Mouse (Mus musculus) midbrain, embryonic 10.5 days (tissue): ENCODE measurements around the gene Socs7. TPM values are rescaled to one million over a fixed set of nuclear protein-coding genes. Genes with fewer than 3 reads are reported as not detected.

ENCODE experiments used
- DNase-seq: peaks from one replicate; pipeline ENCODE4 v3.0.0-alpha.2; 2017; ENCODE audit warnings: low spot score
- H3K27ac ChIP-seq: fragments of 300-500 bp; sonication (generic); replicated peaks from 2 replicates; pipeline ENCODE4 v1.5.1; 2016; ENCODE audit warnings: mild to moderate bottlenecking
- H3K27me3 ChIP-seq: fragments of 300-500 bp; sonication (generic); 2 replicates; pipeline ENCODE4 v1.6.1; 2016; ENCODE audit warnings: low read depth, mild to moderate bottlenecking; ENCODE audit not compliant: poor library complexity, severe bottlenecking
- H3K36me3 ChIP-seq: fragments of 300-500 bp; sonication (generic); 2 replicates; pipeline ENCODE4 v1.6.1; 2016; ENCODE audit warnings: mild to moderate bottlenecking, moderate library complexity
- H3K4me1 ChIP-seq: fragments of 300-500 bp; sonication (generic); 2 replicates; pipeline ENCODE4 v1.6.1; 2016
- H3K4me3 ChIP-seq: fragments of 300-500 bp; sonication (generic); 2 replicates; pipeline ENCODE4 v1.5.1; 2016; ENCODE audit warnings: mild to moderate bottlenecking, moderate library complexity
- H3K9me3 ChIP-seq: fragments of 300-500 bp; sonication (generic); replicated peaks from 2 replicates; pipeline ENCODE4 v1.6.1; 2016; ENCODE audit warnings: mild to moderate bottlenecking
- WGBS: fragments of 180-500 bp; shearing (Covaris S2); methylation state at CpG from one replicate; pipeline ENCODE4 v1.1.7; 2016; 5-methylcytosine and 5-hydroxymethylcytosine counted together
- polyA plus RNA-seq: library from polyadenylated mRNA; unstranded; fragments of >200 nt; fragmentation: Nextera tagmentation; extraction: Ambion mirVana; gene quantifications from 2 replicates; pipeline ENCODE4 v1.2.1, GENCODE M21; 2016

Socs7 gene
- polyA plus RNA-seq, 1 experiment from 2014 or later: 3.6 TPM

DNA sequence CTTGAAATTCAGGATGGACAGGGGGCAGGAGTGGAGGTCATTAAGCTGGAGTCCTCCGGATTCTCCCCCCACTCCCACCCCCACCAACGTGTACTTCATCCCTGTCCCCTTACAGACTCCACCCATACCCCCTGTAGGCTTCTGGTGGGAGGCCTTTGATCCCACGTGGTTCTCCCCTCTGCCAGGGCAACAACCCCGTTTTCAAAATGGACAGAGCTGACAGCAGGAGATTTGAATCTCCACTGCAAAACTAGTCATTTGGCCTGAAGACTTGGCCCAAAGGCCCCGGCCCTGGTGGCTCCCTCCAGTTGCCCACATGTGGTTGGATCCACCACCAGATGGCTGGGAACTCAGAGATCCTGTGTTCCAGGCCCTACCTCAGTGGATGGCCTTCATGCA lies 54.3 kb downstream of the Socs7 start:
- peaks cover 39% of the 10 kb centered on the region for H3K4me1 ChIP-seq
- H3K27ac ChIP-seq: no peak overlapping the region
- H3K36me3 ChIP-seq: no peaks in the 10 kb centered on the region
- no peaks in the 10 kb centered on the region for H3K9me3 ChIP-seq
- peak overlapping the region; percentile 60; the same call in 1 of the 2 replicates for H3K4me3 ChIP-seq
- H3K27me3 ChIP-seq: peaks cover 53% of the 10 kb centered on the region
- WGBS: 10% methylated on average over 5 of the region's 5 CpGs
- no peak for DNase-seq

DNA sequence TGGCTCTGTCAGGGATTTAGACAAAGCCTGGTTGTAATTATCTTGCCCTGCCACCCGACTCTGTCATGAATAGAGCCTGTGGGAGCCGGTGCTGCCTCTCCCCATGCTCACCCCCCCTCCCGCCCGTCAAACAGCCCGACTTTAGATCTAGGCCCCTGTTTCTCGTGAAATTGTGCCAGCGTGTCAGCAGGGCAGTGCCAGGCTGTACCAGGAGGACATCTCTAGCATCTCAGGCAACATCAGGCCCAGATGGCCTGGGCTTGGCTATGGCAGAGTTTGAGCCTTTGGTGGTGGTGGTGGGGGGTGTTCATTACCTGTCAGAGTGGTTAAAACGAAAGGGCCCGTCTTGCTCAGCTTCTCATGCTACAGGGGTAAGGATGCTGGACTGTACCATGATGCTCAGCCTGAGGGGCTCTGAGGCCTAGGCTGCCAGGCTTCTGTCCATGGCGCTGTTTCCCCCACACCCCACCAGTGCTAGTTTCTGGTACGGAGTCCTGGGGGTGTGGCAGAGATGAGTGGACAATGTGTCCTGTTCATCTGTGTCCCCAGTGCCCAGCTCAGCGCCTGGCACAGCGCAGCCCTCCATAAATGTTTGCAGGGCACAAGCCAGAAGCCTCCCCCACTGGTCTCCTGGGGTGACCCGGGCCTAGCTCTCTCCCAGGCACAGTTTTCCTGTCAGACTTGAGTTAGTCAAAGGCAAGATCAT lies 56.6 kb downstream of the Socs7 start:
- H3K4me1 ChIP-seq: peaks cover 48% of the 10 kb centered on the region
- WGBS: 68% methylated on average over 14 of the region's 14 CpGs
- no peaks in the 10 kb centered on the region for H3K36me3 ChIP-seq
- no peak overlapping the region for H3K4me3 ChIP-seq
- H3K27me3 ChIP-seq: peaks cover 36% of the 10 kb centered on the region
- no peak for DNase-seq
- no peaks in the 10 kb centered on the region for H3K9me3 ChIP-seq
- no peak overlapping the region for H3K27ac ChIP-seq

DNA sequence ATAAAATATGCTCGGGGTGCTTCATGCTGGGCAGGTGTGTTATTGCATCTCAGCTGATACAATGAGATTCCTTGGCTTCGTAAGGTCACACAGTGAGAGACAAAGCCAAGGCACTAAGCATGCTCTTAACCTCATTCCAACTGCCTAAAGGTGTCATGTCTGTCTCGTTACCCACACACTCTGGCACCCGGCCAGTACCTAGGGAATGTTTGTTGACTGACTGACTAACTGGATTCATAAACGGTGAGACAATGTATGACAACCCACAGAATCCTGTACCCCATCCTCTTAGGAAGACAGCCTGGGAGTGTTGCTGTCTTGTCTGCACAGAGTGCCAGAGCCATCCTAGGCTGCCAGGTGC lies 57.2 kb downstream of the Socs7 start:
- H3K36me3 ChIP-seq: no peaks in the 10 kb centered on the region
- peaks cover 32% of the 10 kb centered on the region for H3K27me3 ChIP-seq
- no peaks in the 10 kb centered on the region for H3K9me3 ChIP-seq
- 87% methylated on average over 5 of the region's 5 CpGs for WGBS
- no peak overlapping the region for H3K27ac ChIP-seq
- DNase-seq: no peak
- no peak overlapping the region for H3K4me3 ChIP-seq
- peaks cover 54% of the 10 kb centered on the region for H3K4me1 ChIP-seq

DNA sequence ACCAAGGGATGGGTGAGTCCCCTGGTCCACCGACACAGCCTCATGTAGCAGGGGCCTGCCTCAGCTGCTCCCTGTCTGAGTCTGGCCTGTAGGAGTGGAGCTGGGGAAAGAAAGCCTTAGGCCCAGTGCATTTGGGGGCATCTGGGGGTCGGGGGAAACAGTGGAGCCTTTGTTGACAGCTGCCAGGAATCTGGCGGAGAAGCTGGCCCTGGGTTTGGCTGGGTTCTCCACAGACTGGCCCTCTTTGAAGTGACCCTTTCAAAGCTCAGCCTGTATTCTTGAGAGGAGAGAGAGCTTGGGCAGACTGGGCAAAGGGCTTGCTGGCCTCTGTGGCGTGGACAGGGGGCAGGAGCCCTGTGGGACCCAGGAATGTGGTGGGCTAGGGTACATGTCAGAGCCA lies 60.2 kb downstream of the Socs7 start:
- Histone ChIP-seq H3K36me3 (no peaks in the 10 kb centered on the region), H3K4me3 (no peak overlapping the region), H3K9me3 (no peaks in the 10 kb centered on the region), H3K27ac (peak overlapping the region; percentile 72), H3K4me1 (peaks cover 41% of the 10 kb centered on the region), H3K27me3 (peaks cover 15% of the 10 kb centered on the region)
- WGBS: 56% methylated on average over 4 of the region's 4 CpGs
- DNase-seq: no peak

DNA sequence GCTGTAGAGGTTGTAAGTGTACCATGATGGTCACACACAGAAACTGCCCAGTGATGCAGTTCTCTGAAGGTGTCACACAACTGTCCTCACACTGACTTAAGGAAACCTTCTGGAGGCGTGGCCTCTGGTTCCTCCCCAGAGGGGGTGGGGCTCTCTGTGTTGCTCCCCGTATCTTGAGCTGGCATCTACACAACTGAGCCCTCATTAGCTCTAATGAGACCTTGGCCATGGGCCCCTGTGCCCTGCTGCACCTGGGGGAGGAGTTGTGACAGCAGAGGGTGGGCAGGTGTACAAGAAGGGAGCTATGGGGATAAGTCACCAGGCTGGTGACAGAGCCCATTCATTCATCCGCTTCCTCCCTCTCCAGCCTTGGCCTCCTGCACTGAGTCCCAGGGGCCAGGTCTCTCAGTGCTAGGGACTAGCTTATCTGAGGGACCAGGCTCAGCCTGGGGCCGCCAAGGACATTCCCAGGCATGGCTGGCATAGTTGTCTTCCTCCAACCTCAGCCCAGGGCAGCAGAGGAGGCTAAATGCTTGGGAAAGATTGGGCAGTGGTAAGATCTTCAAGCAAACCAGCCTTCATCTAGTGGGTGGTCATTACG lies 61.8 kb downstream of the Socs7 start:
- Histone ChIP-seq H3K4me3 (no peak overlapping the region), H3K27me3 (peaks cover 17% of the 10 kb centered on the region), H3K27ac (peak overlapping the region; percentile 34; the same call in 1 of the 2 replicates), H3K4me1 (peaks cover 49% of the 10 kb centered on the region), H3K36me3 (no peaks in the 10 kb centered on the region), H3K9me3 (no peaks in the 10 kb centered on the region)
- 59% methylated on average over 5 of the region's 5 CpGs for WGBS
- no peak for DNase-seq

DNA sequence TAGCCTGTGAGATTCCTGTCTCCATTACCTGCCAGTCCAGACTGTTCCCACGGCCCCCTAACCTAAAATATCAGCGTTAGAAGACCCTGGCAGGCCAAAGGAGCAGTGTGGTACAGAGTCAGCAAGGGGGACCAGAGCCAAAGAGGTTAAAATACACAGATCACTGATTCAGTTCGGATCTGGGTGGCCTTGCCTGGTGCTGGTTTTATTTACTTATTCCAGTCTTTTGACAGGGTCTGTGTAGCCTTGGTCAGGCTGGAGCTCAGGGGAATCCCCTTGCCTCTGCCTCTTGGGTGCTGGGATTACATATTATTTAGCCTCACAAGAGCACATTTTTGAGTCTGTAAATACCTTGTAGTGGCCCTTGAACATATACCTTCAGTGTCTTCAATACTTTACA lies 62.5 kb downstream of the Socs7 start:
- peaks cover 24% of the 10 kb centered on the region for H3K27me3 ChIP-seq
- peaks cover 49% of the 10 kb centered on the region for H3K4me1 ChIP-seq
- no peaks in the 10 kb centered on the region for H3K9me3 ChIP-seq
- WGBS: 67% methylated on average over 3 of the region's 3 CpGs
- H3K36me3 ChIP-seq: no peaks in the 10 kb centered on the region
- DNase-seq: no peak
- no peak overlapping the region for H3K4me3 ChIP-seq
- H3K27ac ChIP-seq: no peak overlapping the region

DNA sequence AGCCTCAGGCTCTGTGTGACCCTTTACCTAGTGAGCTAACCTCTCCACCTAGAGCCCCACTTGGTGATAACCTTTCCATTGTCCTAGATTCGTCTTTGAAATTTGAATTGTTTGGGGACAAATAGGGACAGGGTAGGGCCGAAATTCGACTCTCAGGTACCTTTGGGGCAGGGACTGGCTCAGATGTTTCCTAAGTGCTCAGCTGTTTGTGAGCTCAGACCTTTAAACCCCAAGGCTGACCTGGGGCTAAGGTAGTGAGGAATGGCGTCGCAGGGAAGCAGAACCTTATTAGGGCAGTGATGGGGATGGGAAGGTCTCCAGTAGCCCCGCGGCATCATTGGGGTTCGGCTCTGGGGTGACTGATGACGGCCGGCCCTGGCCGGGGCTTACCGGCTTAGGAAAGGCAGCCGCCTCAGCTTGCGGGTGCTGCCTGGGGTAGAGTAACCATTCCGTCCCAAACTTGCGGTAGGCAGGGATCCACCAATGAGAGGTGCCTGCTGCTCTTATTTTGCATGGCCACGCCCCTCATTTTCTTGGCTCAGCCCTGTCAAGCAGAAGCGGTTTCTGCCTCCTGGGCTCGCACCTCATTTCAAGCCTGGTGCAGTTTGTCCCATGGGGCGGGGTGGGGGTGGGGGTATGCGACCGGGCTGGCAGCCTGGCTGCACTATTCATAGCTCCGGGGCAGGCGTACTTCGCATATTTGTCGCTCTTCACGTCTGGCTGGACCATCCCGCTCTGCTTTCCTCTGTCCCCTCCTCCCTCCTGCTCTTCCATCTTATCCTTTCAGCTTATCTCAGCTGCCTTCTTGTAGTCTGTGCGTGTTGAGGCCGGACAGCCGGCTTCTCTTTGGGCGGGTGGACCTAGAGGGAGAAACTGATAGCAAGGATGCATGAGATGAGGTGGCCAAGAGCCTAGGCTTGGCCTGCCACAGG lies 65.7 kb downstream of the Socs7 start:
- H3K27me3 ChIP-seq: peaks cover 29% of the 10 kb centered on the region
- H3K4me1 ChIP-seq: peaks cover 37% of the 10 kb centered on the region
- H3K27ac ChIP-seq: peak overlapping the region; percentile 65
- peak; percentile 83 for DNase-seq
- peak overlapping the region; percentile 55 for H3K4me3 ChIP-seq
- WGBS: under 1% methylated on average over 32 of the region's 32 CpGs
- no peaks in the 10 kb centered on the region for H3K36me3 ChIP-seq
- no peaks in the 10 kb centered on the region for H3K9me3 ChIP-seq

DNA sequence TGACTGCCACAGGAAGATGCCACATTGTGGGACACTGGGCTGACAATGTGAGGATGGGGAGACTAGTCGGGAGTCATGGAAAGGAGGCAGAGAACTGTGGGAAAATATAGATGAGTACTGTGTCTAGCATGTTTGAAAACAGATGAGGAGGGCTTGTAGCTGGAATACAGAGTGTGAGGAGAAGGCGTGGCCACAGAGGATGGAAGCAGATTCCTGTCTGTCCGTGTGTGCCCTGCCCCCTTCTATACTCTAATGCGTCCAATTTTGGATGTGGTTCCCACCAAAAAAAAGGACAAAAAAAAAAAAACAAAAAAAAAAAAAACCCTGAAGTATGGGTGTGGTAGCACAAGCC lies 66.4 kb downstream of the Socs7 start:
- DNase-seq: no peak
- Histone ChIP-seq H3K9me3 (no peaks in the 10 kb centered on the region), H3K4me1 (peaks cover 31% of the 10 kb centered on the region), H3K27me3 (peaks cover 29% of the 10 kb centered on the region), H3K36me3 (no peaks in the 10 kb centered on the region), H3K27ac (peak overlapping the region; percentile 65), H3K4me3 (peak overlapping the region; percentile 55)
- WGBS: 56% methylated on average over 4 of the region's 4 CpGs

DNA sequence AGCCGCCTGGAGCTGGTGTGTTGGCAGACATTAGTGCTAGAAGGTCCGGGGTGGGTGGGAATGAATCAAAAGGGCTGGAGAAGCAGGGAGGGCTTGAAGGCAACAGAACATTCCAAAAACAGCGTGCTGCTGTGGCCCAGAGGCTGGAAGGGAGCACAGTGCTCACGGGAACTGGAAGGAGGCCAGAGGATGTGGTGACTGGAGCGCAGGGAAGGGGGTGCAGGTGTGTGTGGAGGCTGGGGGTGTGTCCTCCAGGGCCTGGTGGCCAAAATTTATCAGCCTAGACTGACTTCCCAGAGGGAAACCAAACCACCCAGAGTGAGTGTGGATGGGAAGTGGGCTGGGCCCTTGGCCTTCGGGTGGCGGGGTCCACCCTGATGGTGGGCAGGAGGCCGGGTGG lies 67.3 kb downstream of the Socs7 start:
- H3K27me3 ChIP-seq: peaks cover 29% of the 10 kb centered on the region
- H3K4me1 ChIP-seq: peaks cover 29% of the 10 kb centered on the region
- no peaks in the 10 kb centered on the region for H3K36me3 ChIP-seq
- no peak for DNase-seq
- H3K9me3 ChIP-seq: no peaks in the 10 kb centered on the region
- H3K4me3 ChIP-seq: no peak overlapping the region
- H3K27ac ChIP-seq: no peak overlapping the region
- 87% methylated on average over 8 of the region's 8 CpGs for WGBS

DNA sequence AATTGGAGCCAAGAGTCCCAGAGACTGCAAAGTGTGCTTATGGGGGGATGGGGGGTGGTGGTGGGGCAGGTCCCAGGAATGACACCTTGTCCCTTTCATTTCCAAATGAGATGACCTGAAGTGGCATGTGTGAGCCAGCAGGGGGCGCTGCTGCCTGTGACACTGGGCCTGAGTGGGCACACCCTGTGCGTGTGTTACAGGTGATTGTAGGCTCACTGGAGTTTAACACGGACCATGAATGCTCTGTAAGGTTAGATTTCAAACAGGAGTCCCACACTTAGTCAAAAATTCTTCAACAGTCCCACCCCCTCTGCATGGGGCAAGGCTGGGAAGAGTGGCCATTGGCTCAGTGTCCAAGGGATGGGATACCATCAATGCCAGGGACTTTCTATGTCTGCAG lies 69.7 kb downstream of the Socs7 start:
- Histone ChIP-seq H3K9me3 (no peaks in the 10 kb centered on the region), H3K36me3 (no peaks in the 10 kb centered on the region), H3K4me1 (peaks cover 48% of the 10 kb centered on the region), H3K4me3 (peak overlapping the region; percentile 7; the same call in 1 of the 2 replicates), H3K27me3 (peaks cover 25% of the 10 kb centered on the region), H3K27ac (no peak overlapping the region)
- peak; percentile 53 for DNase-seq
- WGBS: 12% methylated on average over 3 of the region's 3 CpGs

DNA sequence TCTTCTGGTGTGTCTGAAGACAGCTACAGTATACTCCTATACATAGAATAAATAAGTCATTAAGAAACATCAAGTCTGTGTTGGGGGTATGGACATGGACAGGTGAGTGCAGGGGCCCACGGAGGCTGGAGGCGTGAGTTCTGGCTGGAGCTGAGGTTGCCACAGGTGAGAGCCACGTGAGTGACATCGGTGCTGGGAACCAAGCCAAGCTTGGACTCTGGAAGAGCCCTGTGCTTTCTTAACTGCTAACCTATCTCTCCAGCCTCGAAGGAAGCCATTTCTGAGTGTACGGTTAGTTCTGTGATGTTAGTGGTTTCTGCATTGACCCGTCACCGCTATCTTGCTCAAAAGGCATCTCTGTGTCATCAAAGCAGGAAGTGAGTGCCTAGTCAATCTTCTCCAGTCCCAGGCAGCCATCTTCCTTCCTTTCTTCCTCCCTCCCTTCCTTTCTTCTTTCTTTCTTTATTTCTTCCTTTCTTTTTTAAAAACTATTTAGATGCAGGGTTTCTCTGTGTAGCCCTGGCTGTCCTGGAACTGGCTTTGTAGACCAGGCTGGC lies 70.7 kb downstream of the Socs7 start:
- Histone ChIP-seq H3K9me3 (no peaks in the 10 kb centered on the region), H3K36me3 (no peaks in the 10 kb centered on the region), H3K4me3 (no peak overlapping the region), H3K4me1 (peaks cover 49% of the 10 kb centered on the region), H3K27me3 (peaks cover 22% of the 10 kb centered on the region), H3K27ac (no peak overlapping the region)
- no peak for DNase-seq
- 93% methylated on average over 8 of the region's 8 CpGs for WGBS

DNA sequence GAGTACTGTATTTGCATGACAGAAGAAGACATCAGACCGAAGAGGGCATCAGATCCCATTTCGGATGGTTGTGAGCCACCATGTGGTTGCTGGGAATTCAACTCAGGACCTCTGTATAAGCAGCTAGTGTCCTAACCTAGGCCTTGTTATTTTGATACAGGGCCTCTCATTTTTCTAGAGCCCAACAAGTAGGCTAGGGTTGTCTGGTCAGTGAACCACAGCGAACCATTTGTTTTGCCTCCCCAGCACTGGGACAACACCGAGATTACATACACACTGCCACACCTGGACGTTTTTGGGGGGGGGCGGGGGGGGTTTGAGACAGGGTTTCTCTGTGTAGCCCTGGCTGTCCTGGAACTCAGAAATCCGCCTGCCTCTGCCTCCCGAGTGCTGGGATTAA lies 71.8 kb downstream of the Socs7 start:
- no peak overlapping the region for H3K27ac ChIP-seq
- 76% methylated on average over 8 of the region's 8 CpGs for WGBS
- peaks cover 31% of the 10 kb centered on the region for H3K27me3 ChIP-seq
- peaks cover 50% of the 10 kb centered on the region for H3K4me1 ChIP-seq
- no peaks in the 10 kb centered on the region for H3K36me3 ChIP-seq
- no peak overlapping the region for H3K4me3 ChIP-seq
- H3K9me3 ChIP-seq: no peaks in the 10 kb centered on the region
- no peak for DNase-seq
